Mouse (Mus musculus) heart, postnatal 0 days (tissue): ENCODE measurements around the gene Ybx2. TPM values are rescaled to one million over a fixed set of nuclear protein-coding genes. Genes with fewer than 3 reads are reported as not detected.

Experiments used
- ATAC-seq: fragments of 200-750 bp; cut with Nextera tagmentation; 2 replicates; pipeline ENCODE4 v1.8.0; 2017; ENCODE audit warnings: low read depth, moderate number of reproducible peaks, moderate library complexity; ENCODE audit not compliant: insufficient read depth
- DNase-seq: peaks from one replicate; pipeline ENCODE4 v3.0.0-alpha.2; 2016; ENCODE audit warnings: low spot score
- H3K27ac ChIP-seq: fragments of 300-500 bp; sonication (generic); 2 replicates; pipeline ENCODE4 v1.5.1; 2014; ENCODE audit warnings: low read depth, mild to moderate bottlenecking
- H3K27me3 ChIP-seq: fragments of 300-500 bp; sonication (generic); 2 replicates; pipeline ENCODE4 v1.6.1; 2014; ENCODE audit warnings: low read length, mixed read lengths; ENCODE audit not compliant: control insufficient read depth, insufficient read depth
- H3K36me3 ChIP-seq: fragments of 300-500 bp; sonication (generic); replicated peaks from 2 replicates; pipeline ENCODE4 v1.6.1; 2014; ENCODE audit warnings: low read length, mixed read lengths; ENCODE audit not compliant: control insufficient read depth, insufficient read depth
- H3K4me1 ChIP-seq: fragments of 300-500 bp; sonication (generic); 2 replicates; pipeline ENCODE4 v1.6.1; 2014; ENCODE audit warnings: antibody characterized with exemption; ENCODE audit not compliant: control insufficient read depth, insufficient read depth
- H3K4me2 ChIP-seq: fragments of 300-500 bp; sonication (generic); 2 replicates; pipeline ENCODE4 v1.6.1; 2014; ENCODE audit warnings: low read depth, mild to moderate bottlenecking, low read length, moderate library complexity
- H3K4me3 ChIP-seq: fragments of 300-500 bp; sonication (generic); 2 replicates; pipeline ENCODE4 v1.5.1; 2014; ENCODE audit warnings: low read depth, low read length
- H3K9ac ChIP-seq: fragments of 300-500 bp; sonication (generic); replicated peaks from 2 replicates; pipeline ENCODE4 v1.6.1; 2014; ENCODE audit warnings: low read depth, low read length, mixed read lengths
- H3K9me3 ChIP-seq: fragments of 300-500 bp; sonication (generic); replicated peaks from 2 replicates; pipeline ENCODE4 v1.6.1; 2016; ENCODE audit warnings: low read length; ENCODE audit not compliant: control insufficient read depth
- CTCF ChIP-seq: IDR thresholded peaks from 2 replicates; pipeline ENCODE4 v1.5.1; 2016; ENCODE audit warnings: antibody characterized with exemption, control low read depth, low read depth
- EP300 ChIP-seq: IDR thresholded peaks from 2 replicates; pipeline ENCODE4 v1.6.1; 2016; ENCODE audit warnings: antibody characterized with exemption, low read depth
- WGBS: fragments of 180-500 bp; shearing (Covaris S2); extraction: QIAGEN DNeasy Blood & Tissue Kit; methylation state at CpG from one replicate; pipeline ENCODE4 v1.1.7; 2014; 5-methylcytosine and 5-hydroxymethylcytosine counted together
- polyA plus RNA-seq: library from polyadenylated mRNA; unstranded; fragments of >200 nt; fragmentation: Nextera tagmentation; extraction: Ambion mirVana; gene quantifications from 2 replicates; pipeline ENCODE4 v1.2.1, GENCODE M21; 2015
- total RNA-seq: library from RNA; depleted of rRNA; stranded (reverse); fragments of >200 nt; gene quantifications from 2 replicates; pipeline ENCODE4 v1.2.3, GENCODE M21; 2014; ENCODE audit warnings: low replicate concordance

The Ybx2 gene
- total and polyA plus RNA-seq, 2 experiments from 2014 or later: 4.9 to 25.6 TPM

DNA sequence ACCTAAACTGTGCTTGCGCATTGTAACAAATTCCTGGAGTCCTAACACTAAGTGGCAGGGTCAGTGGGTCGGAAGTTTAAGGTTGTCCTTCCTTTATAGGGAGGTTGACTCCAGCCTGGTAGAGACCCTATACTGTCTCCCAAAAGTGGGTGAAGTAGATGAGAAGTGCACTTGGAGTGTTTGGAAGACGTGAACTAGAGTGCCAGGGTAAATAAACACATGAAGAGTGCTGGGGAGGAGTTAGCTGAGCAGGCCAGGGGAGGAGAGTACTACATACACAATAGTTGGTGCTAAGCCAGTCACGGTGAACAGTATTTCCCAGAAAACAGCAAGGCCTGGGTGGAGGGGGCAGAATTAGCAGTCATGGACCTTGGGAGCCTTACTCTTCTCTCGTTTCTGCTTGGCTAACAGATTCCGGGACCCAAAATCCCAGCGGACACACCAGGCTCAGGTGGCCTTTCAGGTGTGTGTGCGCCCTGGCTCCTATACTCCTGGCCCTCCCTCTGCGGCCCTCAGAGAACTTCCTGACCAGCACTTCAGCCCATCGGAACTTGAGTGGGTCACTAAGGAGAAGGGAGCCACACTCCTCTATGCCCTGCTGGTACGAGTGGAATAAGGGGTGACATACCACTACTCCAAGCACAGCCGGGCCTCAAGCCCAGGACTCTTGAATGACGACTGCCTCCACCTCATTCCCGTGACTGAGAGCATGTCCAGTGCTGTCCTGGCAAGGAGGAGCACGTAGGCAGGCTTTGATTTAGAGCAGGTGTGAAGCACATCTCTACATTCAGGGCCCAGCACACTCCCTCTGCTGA, 22.7 kb upstream of the Ybx2 start:
- Histone ChIP-seq H3K9ac (peak overlapping the region; percentile 82), H3K4me3 (peak overlapping the region; percentile 89; the same call in 1 of the 2 replicates), H3K27me3 (no peaks in the 10 kb centered on the region), H3K4me2 (peak overlapping the region; percentile 94), H3K4me1 (peaks cover 16% of the 10 kb centered on the region), H3K36me3 (peaks cover 79% of the 10 kb centered on the region), H3K9me3 (no peaks in the 10 kb centered on the region), H3K27ac (peak overlapping the region; percentile 88)
- TF ChIP-seq CTCF (no peak), EP300 (no peak)
- no peak for ATAC-seq
- no peak for DNase-seq
- 70% methylated on average over 15 of the region's 15 CpGs for WGBS

DNA sequence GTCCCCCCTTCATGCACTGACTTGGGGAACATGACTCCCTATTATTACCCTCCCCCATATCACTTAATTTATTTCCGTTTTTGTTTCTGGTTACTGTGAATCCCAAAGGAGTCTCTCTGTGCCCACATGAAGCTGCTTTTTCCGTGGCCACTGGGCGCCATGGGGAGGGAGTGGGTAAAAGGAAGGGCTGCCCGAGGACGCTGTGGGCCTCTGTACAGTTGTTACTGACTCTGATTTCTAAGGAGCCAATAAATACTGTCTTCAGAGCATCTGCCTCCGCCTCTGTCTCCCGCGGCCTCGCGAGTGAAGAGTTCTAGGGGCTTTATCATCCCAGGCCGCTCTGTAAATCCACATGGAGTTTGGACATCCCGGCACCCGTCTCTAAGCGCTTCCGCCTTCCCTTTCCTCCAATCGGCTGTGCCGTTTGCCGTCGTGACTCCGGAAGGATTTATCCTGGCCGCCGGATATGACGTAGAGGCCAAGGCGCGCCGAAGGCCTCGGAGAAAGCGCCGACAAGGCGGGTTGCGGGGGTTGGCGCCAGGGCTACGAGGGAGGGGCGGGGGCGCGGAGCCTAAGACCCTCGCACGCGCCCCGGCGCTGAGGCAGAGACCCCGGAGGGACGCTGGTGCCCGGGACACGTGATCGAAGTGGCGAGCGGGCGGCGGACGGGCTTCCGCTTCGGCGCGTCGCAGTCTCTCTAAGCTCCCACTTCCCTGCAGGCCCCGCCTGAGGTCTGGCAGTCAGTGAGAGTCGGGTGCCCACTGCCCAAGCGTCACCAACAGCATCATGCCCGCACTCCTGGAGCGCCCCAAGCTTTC, 21.8 kb upstream of the Ybx2 start, which contains the start of gene Gps2:
Gps2 (plus strand) TSS at position 335 of the 818 bp plus-strand sequence.
- peak within 1 kb of the TSS; percentile 82 for H3K9ac ChIP-seq
- peak within 1 kb of the TSS; percentile 94 for H3K4me2 ChIP-seq
- H3K9me3 ChIP-seq: no peaks in the 10 kb centered on the region
- TF ChIP-seq EP300: no peak; the same call in 1 of the 2 replicates
- TF ChIP-seq CTCF: no peak
- WGBS: 2% methylated on average over 61 of the region's 61 CpGs
- peaks cover 79% of the 10 kb centered on the region for H3K36me3 ChIP-seq
- peak; percentile 90 for ATAC-seq
- peak; percentile 94 for DNase-seq
- H3K4me3 ChIP-seq: peak within 1 kb of the TSS; percentile 89
- no peaks in the 10 kb centered on the region for H3K27me3 ChIP-seq
- peak within 1 kb of the TSS; percentile 88 for H3K27ac ChIP-seq
- H3K4me1 ChIP-seq: peaks cover 16% of the 10 kb centered on the region

DNA sequence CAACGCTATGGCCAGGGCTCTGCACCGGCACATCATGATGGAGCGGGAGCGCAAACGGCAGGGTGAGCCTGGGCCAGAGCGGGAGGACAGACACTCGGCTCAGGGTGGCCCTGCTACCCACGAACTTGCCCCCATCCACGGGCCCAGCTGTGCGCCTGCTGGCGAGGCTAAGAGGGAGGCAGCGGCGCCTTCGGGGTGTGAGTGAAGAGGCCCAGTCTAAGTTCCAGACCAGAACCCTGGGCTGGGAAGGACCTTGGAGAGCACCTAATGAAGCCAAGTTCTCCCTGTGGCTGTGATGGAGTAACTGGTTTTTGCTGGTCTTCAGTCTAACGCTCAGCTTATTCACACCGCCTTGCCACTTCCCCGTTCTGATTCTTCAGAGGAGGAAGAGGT, 21.2 kb upstream of the Ybx2 start:
- no peak for TF ChIP-seq CTCF
- no peak for TF ChIP-seq EP300
- H3K27me3 ChIP-seq: no peaks in the 10 kb centered on the region
- ATAC-seq (peak; percentile 2; the same call in 1 of the 2 replicates), DNase-seq (no peak)
- no peaks in the 10 kb centered on the region for H3K9me3 ChIP-seq
- peaks cover 77% of the 10 kb centered on the region for H3K36me3 ChIP-seq
- peak overlapping the region; percentile 88 for H3K27ac ChIP-seq
- peaks cover 21% of the 10 kb centered on the region for H3K4me1 ChIP-seq
- peak overlapping the region; percentile 94 for H3K4me2 ChIP-seq
- WGBS: 1% methylated on average over 17 of the region's 17 CpGs
- H3K4me3 ChIP-seq: peak overlapping the region; percentile 89
- H3K9ac ChIP-seq: peak overlapping the region; percentile 82

DNA sequence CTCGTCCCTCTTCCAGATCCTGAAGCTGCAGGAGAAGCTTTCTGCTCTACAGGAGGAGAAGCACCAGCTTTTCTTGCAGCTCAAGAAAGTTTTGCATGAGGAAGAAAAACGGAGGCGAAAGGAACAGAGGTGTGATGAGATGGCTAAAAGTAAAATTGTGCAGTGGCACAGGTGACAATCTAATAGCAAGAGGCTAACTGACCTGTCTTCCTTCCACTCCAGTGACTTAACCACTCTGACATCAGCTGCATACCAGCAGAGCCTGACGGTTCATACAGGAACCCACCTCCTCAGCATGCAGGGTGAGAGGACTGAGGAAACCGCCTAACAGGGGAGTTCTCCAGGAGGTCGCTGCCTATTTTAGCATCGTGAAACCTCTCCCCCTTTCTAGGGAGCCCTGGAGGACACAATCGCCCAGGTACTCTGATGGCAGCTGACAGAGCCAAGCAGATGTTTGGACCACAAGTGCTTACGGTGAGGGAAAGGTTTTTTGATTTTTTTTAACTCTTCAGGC, 20.6 kb upstream of the Ybx2 start:
- 32% methylated on average over 9 of the region's 9 CpGs for WGBS
- peaks cover 24% of the 10 kb centered on the region for H3K4me1 ChIP-seq

More for the DNA sequence above, 20.6 kb upstream of the Ybx2 start:
- Histone ChIP-seq H3K27me3 (no peaks in the 10 kb centered on the region), H3K4me2 (peak overlapping the region; percentile 94), H3K9me3 (no peaks in the 10 kb centered on the region), H3K4me3 (peak overlapping the region; percentile 89), H3K36me3 (peaks cover 71% of the 10 kb centered on the region), H3K27ac (no peak overlapping the region), H3K9ac (no peak overlapping the region)
- ATAC-seq: no peak
- TF ChIP-seq CTCF: no peak
- no peak for TF ChIP-seq EP300
- DNase-seq: no peak
